Mouse (Mus musculus) lung, postnatal 10 days (tissue): ENCODE results near the gene Pld1.

Experiments used
- DNase-seq: peaks from one replicate; pipeline ENCODE4 v3.0.0; 2021

Pld1 gene

GRCm38 (mm10) chr3:28165598-28165997 lies 227.1 kb downstream of the Pld1 start:
- peak; percentile 80 for DNase-seq

DNA sequence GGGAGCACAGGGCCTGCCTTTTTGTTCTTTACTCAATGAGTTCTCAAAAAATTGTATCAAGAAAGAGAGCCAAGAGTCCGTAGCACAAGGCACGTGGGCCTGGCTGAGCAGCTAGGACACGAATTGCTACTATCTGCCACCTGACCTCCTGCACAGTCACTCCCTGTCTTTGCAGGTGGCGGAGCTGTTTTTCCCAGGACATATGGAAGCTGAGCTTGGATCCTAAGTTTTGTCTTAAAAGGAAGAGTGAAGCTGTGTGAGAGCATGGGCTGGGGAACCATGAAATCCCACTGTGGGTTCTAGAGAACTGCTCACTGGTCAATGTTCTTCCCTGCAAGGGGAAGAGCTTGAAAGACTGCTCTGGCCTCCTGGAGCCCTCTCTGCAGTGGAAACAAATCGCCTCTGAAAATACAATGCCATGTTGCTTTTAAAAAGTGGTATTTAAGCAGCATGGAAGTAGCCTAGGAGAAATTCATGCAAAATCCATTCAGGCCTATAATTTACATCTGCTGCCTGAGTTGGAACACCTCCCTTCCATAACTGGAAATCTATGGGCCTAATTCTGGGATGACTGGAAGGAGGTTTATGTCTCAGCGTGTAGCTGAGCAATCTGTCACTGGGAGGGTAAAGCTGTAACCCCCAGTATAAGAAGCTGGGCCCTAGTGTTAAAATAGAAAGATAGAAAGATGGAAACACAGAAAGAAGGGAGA lies 229.5 kb downstream of the Pld1 start:
- DNase-seq, result no peak

DNA sequence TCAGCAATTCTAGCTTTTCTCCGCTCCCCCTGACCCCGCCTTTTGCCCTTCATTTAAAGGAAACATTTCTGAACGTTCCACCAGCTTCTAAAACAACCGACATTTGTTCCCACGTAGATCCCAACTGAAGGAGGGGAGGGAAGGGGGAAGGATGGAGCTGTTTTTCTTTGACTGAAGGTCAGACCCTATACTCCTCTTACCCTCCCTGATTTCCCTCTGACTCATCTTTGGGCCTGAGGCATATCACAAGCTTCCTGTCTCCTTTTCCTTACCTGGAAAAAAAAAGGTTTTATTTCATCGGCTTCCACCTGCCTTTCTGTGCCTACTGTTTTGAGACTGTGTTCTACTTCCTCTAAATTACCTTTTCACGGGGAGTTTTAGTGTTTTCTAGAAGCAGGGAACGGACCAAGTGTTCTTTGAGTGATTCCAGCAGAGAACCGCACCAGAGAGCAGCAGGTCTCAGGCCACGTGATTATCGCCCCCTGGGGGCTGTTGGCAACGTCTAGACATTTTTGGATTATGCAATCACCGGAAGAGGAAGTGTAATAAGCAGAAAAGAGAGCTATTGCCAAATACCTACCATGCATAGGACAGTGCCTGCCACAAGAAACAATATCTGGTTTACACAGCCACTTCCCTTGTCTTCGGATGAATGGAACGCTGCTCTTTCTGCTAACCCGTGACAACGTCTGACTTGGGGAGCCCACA lies 232.6 kb downstream of the Pld1 start:
- DNase-seq, result peak; percentile 83

- no peak for DNase-seq
These were observed 237.8 kb downstream of the Pld1 start for GRCm38 (mm10) chr3:28175997-28176967.

GRCm38 (mm10) chr3:28178333-28178732 lies 239.8 kb downstream of the Pld1 start:
- no peak for DNase-seq
